Mouse (Mus musculus): ENCODE data around the gene Gm49403.
"Not testable (repeated sequence)": the region's sequence is repeated elsewhere in the genome, so short reads cannot be mapped to it uniquely, and the experiment has no call there.

Gene Gm49403

DNA sequence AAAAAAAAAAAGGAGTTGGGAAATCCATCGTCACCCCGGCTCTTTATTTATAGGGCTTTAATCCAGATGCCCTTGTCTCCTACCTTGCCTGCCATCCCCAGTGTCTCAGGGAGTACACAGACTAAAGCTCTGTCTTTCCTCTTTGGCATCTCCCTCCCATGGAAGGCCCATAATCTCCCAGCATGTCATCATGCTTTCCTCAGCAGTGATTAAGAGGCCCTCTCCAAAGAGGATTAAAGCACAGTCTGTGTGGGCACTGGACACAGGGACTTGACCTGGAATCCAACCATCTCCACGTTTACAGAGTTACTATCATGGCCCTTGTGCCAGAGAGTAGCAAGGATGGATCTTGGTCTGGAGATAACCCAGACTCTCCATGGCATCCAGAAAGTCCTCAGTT is at the start of gene Gm49403, which contains the start of gene Lbhd1:
Gene Gm49403 (plus strand): TSS at position 315 of the 400 bp plus-strand sequence.
Gene Lbhd1 (plus strand): TSS at position 117 of the 400 bp plus-strand sequence.
- DNase-seq (ENCODE audit: low spot score in 2 of 2) = no peak

DNA sequence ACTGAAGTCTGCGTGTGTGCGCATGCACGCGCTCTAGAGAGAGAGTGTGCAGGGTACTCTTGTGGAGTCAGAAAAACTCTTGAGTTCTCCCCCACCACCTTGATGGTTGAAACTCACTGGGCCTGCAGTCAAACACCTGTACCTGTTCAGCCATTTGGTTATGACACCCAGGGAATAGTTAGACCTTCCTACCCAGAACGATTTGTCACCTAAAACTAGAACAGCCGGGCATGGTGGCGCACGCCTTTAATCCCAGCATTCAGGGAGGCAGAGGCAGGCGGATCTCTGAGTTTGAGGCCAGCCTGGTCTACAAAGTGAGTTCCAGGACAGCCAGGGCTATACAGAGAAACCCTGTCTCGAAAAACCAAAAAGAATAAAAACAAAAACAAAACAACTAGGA is 47.4 kb upstream of the Gm49403 start:
- DNase-seq (ENCODE audit: low spot score in 2 of 2) = not testable (repeated sequence)

DNA sequence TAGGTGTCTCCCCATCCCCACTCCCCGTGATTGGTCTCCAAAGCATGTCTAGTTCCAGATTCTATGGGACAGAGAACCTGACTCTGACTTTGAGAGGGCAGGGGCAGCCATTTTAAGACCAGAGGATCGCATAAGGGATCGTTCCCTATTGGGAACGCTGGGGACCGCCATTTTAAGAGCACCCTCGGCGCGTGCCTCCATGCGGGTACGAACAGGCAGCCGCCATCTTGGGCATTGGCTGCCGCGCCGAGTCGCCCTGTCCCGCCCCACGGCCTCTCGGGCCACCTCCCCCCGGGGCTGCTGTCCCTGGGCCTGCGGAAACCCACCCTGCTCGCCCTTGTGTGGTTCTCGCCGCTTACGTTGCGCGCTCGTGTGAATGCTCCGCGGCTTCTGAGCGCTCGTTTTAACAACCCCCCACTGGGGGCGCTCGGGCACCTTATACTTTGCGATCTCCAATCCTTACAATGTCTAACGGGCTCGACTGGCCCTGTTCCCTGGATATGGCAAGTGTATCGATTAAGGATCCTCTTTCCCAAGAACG is 46.4 kb upstream of the Gm49403 start, which contains the start of gene Bscl2:
Gene Bscl2 (plus strand): TSS at position 217 of the 541 bp plus-strand sequence.
- DNase-seq (ENCODE audit: low spot score in 2 of 2) = peak; percentile 84 to 85

GRCm38 (mm10) chr19:8838041-8838730 is 45.5 kb upstream of the Gm49403 start:
- no peak for DNase-seq (ENCODE audit: low spot score in 2 of 2)

GRCm38 (mm10) chr19:8839103-8839907 is 44.4 kb upstream of the Gm49403 start, which contains the start of gene Gng3:
Gene Gng3, minus strand, starts transcription at chr19:8839194.
- peak; percentile 84 to 90 for DNase-seq (ENCODE audit: low spot score in 2 of 2)

- peak; percentile 73 to 77 for DNase-seq (ENCODE audit: low spot score in 2 of 2)
These were observed 43.6 kb upstream of the Gm49403 start for GRCm38 (mm10) chr19:8839908-8840791.

- no peak for DNase-seq (ENCODE audit: low spot score in 2 of 2)
These were observed 42.7 kb upstream of the Gm49403 start for GRCm38 (mm10) chr19:8841012-8841411.

DNA sequence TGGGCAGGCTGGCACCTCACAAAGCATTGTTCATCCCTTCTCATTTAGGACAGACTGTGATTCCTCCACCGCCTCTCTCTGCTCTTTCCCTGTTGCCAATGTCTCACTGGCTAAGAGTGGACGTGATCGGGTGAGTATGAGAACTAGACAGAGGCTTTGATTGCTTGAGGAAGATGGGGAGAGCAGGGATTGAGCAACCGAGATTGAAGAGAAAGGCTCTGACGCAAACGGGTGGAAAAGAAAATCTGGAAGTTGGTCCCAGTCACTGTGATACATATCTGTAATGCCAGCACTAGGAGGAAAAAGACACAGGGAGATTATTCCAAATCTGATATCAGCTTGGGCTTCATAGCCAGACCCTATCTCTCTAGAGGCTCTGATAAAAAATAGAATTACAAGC is 40.8 kb upstream of the Gm49403 start:
- no peak for DNase-seq (ENCODE audit: low spot score in 2 of 2)

- peak; percentile 49 to 50 for DNase-seq (ENCODE audit: low spot score in 2 of 2)
These were observed 39.2 kb upstream of the Gm49403 start for GRCm38 (mm10) chr19:8844371-8845129.

- no peak for DNase-seq (ENCODE audit: low spot score in 2 of 2)
These were observed 35.4 kb upstream of the Gm49403 start for GRCm38 (mm10) chr19:8848356-8848755.

GRCm38 (mm10) chr19:8850402-8850901 is 33.3 kb upstream of the Gm49403 start, which contains the start of gene Lrrn4cl:
Gene Lrrn4cl, plus strand, starts transcription at chr19:8850768.
- no peak for DNase-seq (ENCODE audit: low spot score in 2 of 2)

DNA sequence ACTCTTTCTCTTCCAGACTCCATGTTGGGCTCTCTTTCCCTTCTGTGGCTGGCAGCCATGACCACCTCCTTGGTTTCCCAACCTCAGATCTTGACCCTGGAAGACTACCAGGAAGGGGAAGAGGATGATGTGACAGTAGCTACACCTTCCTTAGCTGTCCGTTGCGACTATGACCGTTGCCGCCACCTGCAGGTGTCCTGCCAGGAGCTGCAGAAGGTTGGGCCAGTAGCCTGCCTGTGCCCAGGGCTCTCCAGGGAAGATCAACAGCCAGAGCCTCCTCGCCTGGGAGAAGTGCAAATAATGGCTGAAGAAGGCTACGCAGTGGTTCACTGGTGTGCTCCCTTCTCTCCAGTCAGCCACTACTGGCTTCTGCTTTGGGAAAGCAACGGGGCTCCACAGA is 32.1 kb upstream of the Gm49403 start:
- DNase-seq (ENCODE audit: low spot score in 2 of 2) = no peak

- no peak for DNase-seq (ENCODE audit: low spot score in 2 of 2)
These were observed 31.3 kb upstream of the Gm49403 start for GRCm38 (mm10) chr19:8852236-8852928.

GRCm38 (mm10) chr19:8853117-8853516 is 30.6 kb upstream of the Gm49403 start:
- DNase-seq (ENCODE audit: low spot score in 2 of 2) = no peak

DNA sequence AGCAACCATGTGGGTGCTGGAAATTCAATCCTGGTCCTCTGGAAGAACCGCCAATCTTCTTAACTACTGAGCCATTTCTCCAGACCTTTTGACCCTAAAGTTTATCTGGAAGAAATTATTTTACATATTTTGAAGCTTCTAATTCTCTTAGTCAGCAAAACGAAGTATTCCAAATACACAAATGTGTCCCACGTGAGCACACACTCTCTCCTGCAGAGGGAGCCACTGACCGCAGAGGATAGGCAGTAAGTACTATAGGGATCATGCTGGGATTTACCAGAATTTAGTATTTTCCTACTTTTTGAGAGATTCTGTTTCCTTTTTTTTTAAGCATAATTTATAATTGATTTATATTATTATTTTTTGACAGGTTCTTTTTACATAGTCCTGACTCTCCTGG is 26.0 kb upstream of the Gm49403 start:
- DNase-seq (ENCODE audit: low spot score in 2 of 2) = no peak

GRCm38 (mm10) chr19:8859018-8859417 is 24.7 kb upstream of the Gm49403 start:
- DNase-seq (ENCODE audit: low spot score in 2 of 2) = no peak

- peak in 1 of 2 experiments; percentile 41 for DNase-seq (ENCODE audit: low spot score in 2 of 2)
These were observed 19.5 kb upstream of the Gm49403 start for GRCm38 (mm10) chr19:8864265-8864664.

GRCm38 (mm10) chr19:8870381-8870780 is 13.3 kb upstream of the Gm49403 start:
- not testable (repeated sequence) for DNase-seq (ENCODE audit: low spot score in 2 of 2)

DNA sequence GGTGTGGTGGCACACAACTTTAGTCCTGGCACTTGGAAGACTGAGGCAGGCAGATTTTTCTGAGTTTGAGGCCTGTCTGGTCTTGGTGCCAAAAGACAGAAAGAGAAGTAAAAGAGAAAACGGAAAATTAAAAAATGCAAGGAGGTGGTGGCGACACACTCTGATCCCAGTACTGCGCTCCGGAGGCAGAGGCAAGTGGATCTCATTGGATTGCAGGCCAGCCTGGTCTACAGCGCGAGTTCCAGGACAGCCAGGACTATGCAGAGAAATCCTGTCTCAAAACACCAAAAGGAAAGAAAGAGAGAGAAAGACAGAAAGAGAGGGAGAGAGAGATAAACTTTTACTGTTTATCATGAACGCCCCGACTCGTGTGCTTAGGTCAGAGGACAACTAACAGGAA is 12.9 kb upstream of the Gm49403 start:
- no peak for DNase-seq (ENCODE audit: low spot score in 2 of 2)
